Mouse (Mus musculus) 3T3-L1 (cell line): ENCODE results near the gene Cramp1l.
"Not testable (repeated sequence)": the region's sequence is repeated elsewhere in the genome, so short reads cannot be mapped to it uniquely, and the experiment has no call there.

Experiments
- DNase-seq: peaks from one replicate; pipeline ENCODE4 v3.0.0-alpha.2; 2015; ENCODE audit warnings: low read depth, low spot score

Cramp1l gene

DNA sequence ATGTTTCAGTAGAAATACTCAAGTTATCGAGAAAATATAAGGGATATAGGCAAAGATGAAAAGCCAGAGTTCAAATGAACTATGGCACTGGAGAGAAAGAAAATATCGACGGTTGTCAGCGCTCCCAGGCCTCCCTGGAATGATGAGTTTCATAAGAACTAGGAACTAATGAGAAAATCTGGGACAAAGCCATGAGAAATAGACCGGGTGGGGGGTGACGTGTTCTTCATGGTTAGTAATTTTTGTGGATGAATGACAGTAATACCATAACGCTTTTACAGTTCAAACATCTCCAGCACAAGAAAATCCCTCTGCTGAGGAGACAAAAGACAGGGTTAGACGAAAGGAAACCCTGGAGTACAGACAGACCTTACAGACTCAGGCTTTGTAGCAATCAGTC, 56.2 kb downstream of the Cramp1l start:
- DNase-seq, result peak; percentile 46

- no peak for DNase-seq
These were observed 62.3 kb downstream of the Cramp1l start for GRCm38 (mm10) chr17:24953291-24953690.

- no peak for DNase-seq
These were observed 64.9 kb downstream of the Cramp1l start for GRCm38 (mm10) chr17:24950671-24951070.

GRCm38 (mm10) chr17:24948204-24948603, 67.4 kb downstream of the Cramp1l start:
- DNase-seq, result no peak

DNA sequence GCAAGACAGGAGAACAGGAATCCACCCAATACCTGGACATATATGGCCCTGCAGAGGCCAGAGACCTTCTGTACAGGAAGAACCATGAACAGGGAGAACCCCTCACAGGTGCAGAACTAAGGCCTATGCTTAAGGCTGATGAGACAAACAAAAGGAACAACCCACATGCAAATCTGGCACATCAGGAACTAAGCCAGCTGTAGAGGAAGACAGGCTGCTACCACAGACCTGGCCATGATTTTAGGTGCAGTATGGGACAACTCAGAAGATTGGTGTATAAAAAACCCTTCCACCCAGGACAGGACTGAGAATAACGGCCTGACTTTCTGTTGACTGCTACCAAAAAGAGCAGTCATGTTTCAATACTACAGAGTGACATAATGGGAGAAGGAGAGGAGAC, 72.0 kb downstream of the Cramp1l start:
- DNase-seq, result not testable (repeated sequence)

DNA sequence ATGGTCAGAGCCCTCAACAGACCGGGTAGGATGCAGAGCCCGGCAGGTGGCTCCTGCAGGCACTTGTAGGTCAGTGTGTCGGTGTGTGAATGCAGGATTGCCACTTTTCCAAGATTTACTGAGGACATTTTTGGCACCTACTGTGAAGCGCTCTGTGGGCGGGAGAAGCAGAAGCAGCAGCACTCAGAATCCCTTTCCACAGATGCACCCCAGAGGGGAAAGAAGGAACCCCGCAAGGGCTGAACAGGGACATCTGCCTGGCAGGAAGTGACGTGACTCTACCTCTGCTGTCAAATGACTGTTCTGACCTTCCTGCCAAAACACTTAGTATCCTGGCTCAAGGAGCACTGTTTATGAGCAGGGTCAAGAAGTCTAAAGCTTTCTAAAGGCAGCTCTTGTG, 72.6 kb downstream of the Cramp1l start:
- DNase-seq, result no peak

GRCm38 (mm10) chr17:24942453-24942852, 73.1 kb downstream of the Cramp1l start:
- peak; percentile 52 for DNase-seq

DNA sequence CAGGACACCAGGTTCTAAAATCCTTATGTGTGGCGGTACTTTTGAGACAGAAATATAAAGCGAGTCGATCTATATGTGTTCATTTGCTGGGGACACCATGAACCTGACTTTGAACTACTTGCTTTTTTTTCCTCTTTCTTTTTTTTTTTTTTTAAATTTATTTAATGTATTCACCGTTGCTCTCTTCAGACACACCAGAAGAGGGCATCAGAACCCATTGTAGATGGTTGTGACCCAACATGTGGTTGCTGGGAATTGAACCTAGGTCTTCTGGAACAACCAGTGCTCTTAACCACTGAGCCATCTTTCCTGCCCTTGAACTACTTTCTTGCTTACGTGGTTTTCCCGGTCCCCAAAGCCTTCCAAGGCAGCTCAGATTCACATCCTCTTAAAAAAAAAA, 78.3 kb downstream of the Cramp1l start:
- no peak for DNase-seq

- DNase-seq, result peak; percentile 92
These were observed 79.0 kb downstream of the Cramp1l start, which contains the start of gene Mapk8ip3 for GRCm38 (mm10) chr17:24936259-24937237. TSS of gene Mapk8ip3 (minus strand) at chr17:24936977.

DNA sequence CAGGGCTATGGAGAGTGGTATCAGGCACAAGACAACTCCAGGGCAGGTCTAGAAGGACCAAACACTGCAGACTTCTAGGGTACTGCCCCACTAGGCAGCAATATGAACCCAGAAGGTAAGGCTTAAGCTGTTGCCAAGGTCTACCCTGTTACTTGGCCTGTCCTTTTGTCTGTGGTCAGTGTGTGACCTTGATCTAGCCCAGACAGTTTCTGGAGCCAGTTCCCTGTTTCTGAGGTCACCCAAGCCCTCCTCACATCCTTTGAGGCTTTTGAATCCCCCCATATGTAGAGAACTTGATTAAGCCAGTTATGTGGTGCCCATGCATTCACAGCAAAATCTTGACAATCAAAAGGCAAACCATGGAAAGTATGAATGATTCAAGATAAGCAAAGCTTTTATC, 79.9 kb downstream of the Cramp1l start:
- DNase-seq, result peak; percentile 9

- peak; percentile 76 for DNase-seq
These were observed 80.7 kb downstream of the Cramp1l start for GRCm38 (mm10) chr17:24934926-24935325.

GRCm38 (mm10) chr17:24933163-24933562, 82.4 kb downstream of the Cramp1l start:
- DNase-seq, result no peak

DNA sequence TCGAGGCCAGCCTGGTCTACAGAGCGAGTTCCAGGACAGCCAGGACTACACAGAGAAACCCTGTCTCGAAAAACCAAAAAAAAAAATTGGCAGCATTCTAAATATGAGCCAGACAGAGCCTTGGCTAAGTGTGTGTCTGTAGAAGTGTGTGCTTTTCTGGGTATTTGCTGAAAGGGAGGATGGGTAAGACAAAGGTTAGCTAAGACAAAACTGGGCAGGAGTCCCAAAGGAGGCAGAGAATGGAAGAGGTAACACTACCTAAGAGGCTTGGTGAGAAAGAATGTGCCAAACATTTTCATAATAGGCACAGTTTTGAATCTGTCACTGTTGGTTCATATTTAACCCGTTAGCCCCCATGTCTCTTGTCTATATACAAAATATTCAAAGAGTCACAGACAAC, 83.2 kb downstream of the Cramp1l start:
- DNase-seq, result peak; percentile 11

DNA sequence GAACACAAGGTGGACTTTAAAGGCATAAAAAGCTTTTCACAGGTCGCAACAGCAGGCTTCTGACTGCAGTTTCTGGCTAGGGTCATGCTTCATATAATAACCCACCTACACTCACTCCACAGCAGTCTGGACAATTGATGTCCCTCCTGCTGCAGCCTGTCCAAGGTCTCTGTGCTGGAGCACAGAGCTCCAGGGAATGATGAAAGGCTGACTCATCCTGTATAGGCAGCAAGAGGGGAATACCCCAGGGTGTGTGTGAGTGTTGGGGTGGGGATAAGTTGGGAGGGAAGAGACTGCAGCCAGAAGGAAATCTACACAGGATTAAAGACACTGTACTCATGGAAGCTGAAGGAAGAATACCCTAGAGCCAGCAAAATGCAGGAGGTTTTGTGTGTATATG, 86.1 kb downstream of the Cramp1l start:
- DNase-seq, result peak; percentile 94

DNA sequence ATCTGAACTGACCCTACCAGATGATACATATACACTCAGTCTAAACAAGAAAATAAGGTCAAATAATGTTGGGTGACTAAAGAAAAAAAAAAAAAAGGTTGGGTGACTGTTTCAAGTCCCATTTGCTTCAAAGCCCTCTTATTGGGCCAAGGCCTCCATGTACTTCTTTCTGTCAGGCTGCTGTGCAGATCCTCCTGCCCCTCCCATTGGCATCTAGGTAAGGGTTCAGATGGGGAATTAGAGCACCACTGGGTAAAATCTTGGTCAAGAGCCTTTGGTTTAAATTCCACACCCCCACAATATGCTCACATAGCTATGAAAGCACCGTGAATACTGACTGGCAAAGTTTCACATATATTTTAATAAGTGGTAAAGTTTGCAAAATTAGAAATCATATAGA, 92.3 kb downstream of the Cramp1l start:
- no peak for DNase-seq

DNA sequence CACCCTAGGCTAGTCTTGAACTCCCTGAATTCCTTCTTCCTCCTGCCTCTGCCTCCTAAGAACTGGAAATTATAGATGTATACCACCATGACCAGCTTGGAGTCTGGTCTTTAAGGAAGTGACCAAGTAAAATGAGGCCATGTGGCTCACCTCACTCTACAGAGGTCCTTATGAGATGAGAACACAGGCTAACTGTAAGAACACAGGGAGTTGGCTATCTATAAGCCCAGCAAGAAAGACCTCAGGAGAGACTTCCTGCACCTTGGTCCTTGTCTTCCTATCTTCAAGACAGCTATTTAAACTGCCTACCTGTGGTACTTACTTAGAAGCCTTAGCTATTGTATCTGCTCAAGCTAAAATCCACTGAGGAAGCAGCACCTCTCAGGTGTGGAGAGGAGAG, 101.6 kb downstream of the Cramp1l start:
- no peak for DNase-seq
